Mouse (Mus musculus) liver, embryonic 13.5 days (tissue): ENCODE measurements at regions not wholly inside any gene's neighbourhood (a gene's known extent, or its start where the extent isn't known, plus 50 kb on each side); places are given as distances from the start of the nearest gene placed in this dataset.

Experiments
- ATAC-seq: fragments of 200-750 bp; cut with Nextera tagmentation; 2 replicates; pipeline ENCODE4 v1.8.0; 2017; ENCODE audit warnings: low read depth, mild to moderate bottlenecking, moderate number of reproducible peaks, moderate library complexity
- DNase-seq: peaks from one replicate; pipeline ENCODE4 v3.0.0; 2022
- H3K27ac ChIP-seq: fragments of 300-500 bp; sonication (generic); 2 replicates; pipeline ENCODE4 v1.5.1; 2015; ENCODE audit warnings: moderate library complexity, mild to moderate bottlenecking, inconsistent platforms
- H3K27me3 ChIP-seq: fragments of 300-500 bp; sonication (generic); 2 replicates; pipeline ENCODE4 v1.6.1; 2015; ENCODE audit warnings: mild to moderate bottlenecking, inconsistent platforms
- H3K36me3 ChIP-seq: fragments of 300-500 bp; sonication (generic); 2 replicates; pipeline ENCODE4 v1.6.1; 2015; ENCODE audit warnings: mild to moderate bottlenecking, inconsistent platforms
- H3K4me1 ChIP-seq: fragments of 300-500 bp; sonication (generic); replicated peaks from 2 replicates; pipeline ENCODE4 v1.6.1; 2015; ENCODE audit warnings: inconsistent platforms
- H3K4me2 ChIP-seq: fragments of 300-500 bp; sonication (generic); 2 replicates; pipeline ENCODE4 v1.6.1; 2015; ENCODE audit warnings: inconsistent platforms, mild to moderate bottlenecking, moderate library complexity
- H3K4me3 ChIP-seq: fragments of 300-500 bp; sonication (generic); replicated peaks from 2 replicates; pipeline ENCODE4 v1.5.1; 2015; ENCODE audit warnings: mild to moderate bottlenecking, inconsistent platforms
- H3K9ac ChIP-seq: fragments of 300-500 bp; sonication (generic); 2 replicates; pipeline ENCODE4 v1.6.1; 2015; ENCODE audit warnings: mild to moderate bottlenecking, inconsistent platforms
- H3K9me3 ChIP-seq: fragments of 300-500 bp; sonication (generic); replicated peaks from 2 replicates; pipeline ENCODE4 v1.6.1; 2016; ENCODE audit warnings: inconsistent platforms
- WGBS: fragments of 180-500 bp; shearing (Covaris S2); methylation state at CpG from one replicate; pipeline ENCODE4 v1.1.7; 2015; ENCODE audit not compliant: insufficient replicate concordance; 5-methylcytosine and 5-hydroxymethylcytosine counted together

- Histone ChIP-seq H3K4me1 (no peaks in the 10 kb centered on the region), H3K27me3 (no peaks in the 10 kb centered on the region), H3K4me2 (no peak overlapping the region), H3K9ac (no peak overlapping the region), H3K27ac (no peak overlapping the region), H3K36me3 (no peaks in the 10 kb centered on the region), H3K9me3 (no peaks in the 10 kb centered on the region), H3K4me3 (no peak overlapping the region)
- no peak for ATAC-seq
- no peak for DNase-seq
- WGBS, result 67% methylated on average over 1 of the region's 1 CpGs
These were observed 61.5 kb upstream of the Sp8 start for GRCm38 (mm10) chr12:118784643-118785042.

GRCm38 (mm10) chr12:118781978-118782377 lies 64.2 kb upstream of the Sp8 start:
- 64% methylated on average over 3 of the region's 3 CpGs for WGBS
- Histone ChIP-seq H3K27ac (no peak overlapping the region), H3K9me3 (no peaks in the 10 kb centered on the region), H3K4me3 (no peak overlapping the region), H3K4me1 (no peaks in the 10 kb centered on the region), H3K9ac (no peak overlapping the region), H3K4me2 (no peak overlapping the region), H3K36me3 (no peaks in the 10 kb centered on the region), H3K27me3 (no peaks in the 10 kb centered on the region)
- ATAC-seq (no peak), DNase-seq (no peak)

- no peak overlapping the region for H3K4me2 ChIP-seq
- H3K4me3 ChIP-seq, result no peak overlapping the region
- 23% methylated on average over 1 of the region's 1 CpGs for WGBS
- no peak for DNase-seq
- no peak overlapping the region for H3K9ac ChIP-seq
- H3K27me3 ChIP-seq, result no peaks in the 10 kb centered on the region
- H3K36me3 ChIP-seq, result no peaks in the 10 kb centered on the region
- no peaks in the 10 kb centered on the region for H3K4me1 ChIP-seq
- ATAC-seq, result no peak
- H3K9me3 ChIP-seq, result no peaks in the 10 kb centered on the region
- no peak overlapping the region for H3K27ac ChIP-seq
These were observed 70.6 kb upstream of the Sp8 start for GRCm38 (mm10) chr12:118775463-118776064.

GRCm38 (mm10) chr12:118772790-118773189 lies 73.3 kb upstream of the Sp8 start:
- Histone ChIP-seq H3K27me3 (no peaks in the 10 kb centered on the region), H3K4me2 (no peak overlapping the region), H3K4me3 (no peak overlapping the region), H3K4me1 (no peaks in the 10 kb centered on the region), H3K27ac (no peak overlapping the region), H3K9ac (no peak overlapping the region), H3K36me3 (no peaks in the 10 kb centered on the region), H3K9me3 (no peaks in the 10 kb centered on the region)
- DNase-seq (no peak), ATAC-seq (no peak)
- 21% methylated on average over 2 of the region's 2 CpGs for WGBS

- Histone ChIP-seq H3K27me3 (no peaks in the 10 kb centered on the region), H3K9me3 (no peaks in the 10 kb centered on the region), H3K4me3 (no peak overlapping the region), H3K4me2 (no peak overlapping the region), H3K9ac (no peak overlapping the region), H3K36me3 (no peaks in the 10 kb centered on the region), H3K27ac (no peak overlapping the region), H3K4me1 (no peaks in the 10 kb centered on the region)
- ATAC-seq, result no peak
- DNase-seq, result no peak
- 43% methylated on average over 1 of the region's 1 CpGs for WGBS
These were observed 79.7 kb upstream of the Sp8 start for GRCm38 (mm10) chr12:118766472-118766871.

GRCm38 (mm10) chr12:118754076-118754475 lies 92.1 kb upstream of the Sp8 start:
- H3K36me3 ChIP-seq, result no peaks in the 10 kb centered on the region
- ATAC-seq (no peak), DNase-seq (no peak)
- H3K4me2 ChIP-seq, result no peak overlapping the region
- no peak overlapping the region for H3K9ac ChIP-seq
- no peak overlapping the region for H3K4me3 ChIP-seq
- H3K9me3 ChIP-seq, result no peaks in the 10 kb centered on the region
- H3K27me3 ChIP-seq, result no peaks in the 10 kb centered on the region
- no peak overlapping the region for H3K27ac ChIP-seq
- WGBS, result 48% methylated on average over 2 of the region's 2 CpGs
- H3K4me1 ChIP-seq, result no peaks in the 10 kb centered on the region

- Histone ChIP-seq H3K27ac (no peak overlapping the region), H3K4me2 (no peak overlapping the region), H3K4me1 (no peaks in the 10 kb centered on the region), H3K27me3 (no peaks in the 10 kb centered on the region), H3K36me3 (no peaks in the 10 kb centered on the region), H3K4me3 (no peak overlapping the region), H3K9ac (no peak overlapping the region), H3K9me3 (no peaks in the 10 kb centered on the region)
- ATAC-seq, result no peak
- 56% methylated on average over 4 of the region's 4 CpGs for WGBS
- DNase-seq, result no peak
These were observed 107.0 kb upstream of the Sp8 start for GRCm38 (mm10) chr12:118739103-118739502.

GRCm38 (mm10) chr12:118725891-118726290 lies 120.2 kb upstream of the Sp8 start:
- ATAC-seq, result no peak
- whole genome bisulfite sequencing, result 77% methylated on average over 4 of the region's 4 CpGs
- no peaks in the 10 kb centered on the region for H3K9me3 ChIP-seq
- no peaks in the 10 kb centered on the region for H3K36me3 ChIP-seq
- H3K4me1 ChIP-seq, result no peaks in the 10 kb centered on the region
- H3K9ac ChIP-seq, result no peak overlapping the region
- no peaks in the 10 kb centered on the region for H3K27me3 ChIP-seq
- H3K27ac ChIP-seq, result no peak overlapping the region
- H3K4me2 ChIP-seq, result no peak overlapping the region
- DNase-seq, result no peak
- H3K4me3 ChIP-seq, result no peak overlapping the region

- no peak for DNase-seq
- no peak overlapping the region for H3K4me2 ChIP-seq
- no peak overlapping the region for H3K9ac ChIP-seq
- 58% methylated on average over 4 of the region's 4 CpGs for WGBS
- no peak overlapping the region for H3K4me3 ChIP-seq
- no peaks in the 10 kb centered on the region for H3K9me3 ChIP-seq
- H3K4me1 ChIP-seq, result no peaks in the 10 kb centered on the region
- no peaks in the 10 kb centered on the region for H3K36me3 ChIP-seq
- ATAC-seq, result no peak
- H3K27me3 ChIP-seq, result no peaks in the 10 kb centered on the region
- H3K27ac ChIP-seq, result no peak overlapping the region
These were observed 126.1 kb upstream of the Sp8 start for GRCm38 (mm10) chr12:118719878-118720573.

- WGBS, result 39% methylated on average over 4 of the region's 4 CpGs
- H3K27me3 ChIP-seq, result no peaks in the 10 kb centered on the region
- H3K9ac ChIP-seq, result no peak overlapping the region
- no peak for DNase-seq
- H3K4me2 ChIP-seq, result no peak overlapping the region
- no peaks in the 10 kb centered on the region for H3K9me3 ChIP-seq
- no peaks in the 10 kb centered on the region for H3K36me3 ChIP-seq
- no peaks in the 10 kb centered on the region for H3K4me1 ChIP-seq
- no peak overlapping the region for H3K27ac ChIP-seq
- H3K4me3 ChIP-seq, result no peak overlapping the region
- ATAC-seq, result no peak
These were observed 129.3 kb upstream of the Sp8 start for GRCm38 (mm10) chr12:118716824-118717223.

- Histone ChIP-seq H3K4me3 (no peak overlapping the region), H3K27ac (no peak overlapping the region), H3K9me3 (no peaks in the 10 kb centered on the region), H3K4me2 (no peak overlapping the region), H3K9ac (no peak overlapping the region), H3K27me3 (no peaks in the 10 kb centered on the region), H3K36me3 (no peaks in the 10 kb centered on the region), H3K4me1 (no peaks in the 10 kb centered on the region)
- 61% methylated on average over 7 of the region's 7 CpGs for WGBS
- ATAC-seq (no peak), DNase-seq (no peak)
These were observed 139.5 kb upstream of the Sp8 start for GRCm38 (mm10) chr12:118706626-118707025.

GRCm38 (mm10) chr12:118704826-118705225 lies 141.3 kb upstream of the Sp8 start:
- Histone ChIP-seq H3K4me1 (no peaks in the 10 kb centered on the region), H3K36me3 (no peaks in the 10 kb centered on the region), H3K4me2 (no peak overlapping the region), H3K27me3 (no peaks in the 10 kb centered on the region), H3K9ac (no peak overlapping the region), H3K4me3 (no peak overlapping the region), H3K9me3 (no peaks in the 10 kb centered on the region), H3K27ac (no peak overlapping the region)
- ATAC-seq (no peak), DNase-seq (no peak)
- WGBS, result 47% methylated on average over 2 of the region's 2 CpGs
